Mouse (Mus musculus) forebrain, postnatal 0 days (tissue): ENCODE results near the gene Phospho1. TPM values are rescaled to one million over a fixed set of nuclear protein-coding genes. Genes with fewer than 3 reads are reported as not detected.
"Not testable (repeated sequence)": the region's sequence is repeated elsewhere in the genome, so short reads cannot be mapped to it uniquely, and the experiment has no call there.

ENCODE experiments used
- ATAC-seq: fragments of 200-750 bp; cut with Nextera tagmentation; 2 replicates; pipeline ENCODE4 v1.8.0; 2017; ENCODE audit warnings: mild to moderate bottlenecking, moderate library complexity
- DNase-seq: peaks from one replicate; pipeline ENCODE4 v3.0.0-alpha.2; 2015
- H3K27ac ChIP-seq: fragments of 300-500 bp; sonication (generic); 2 replicates; pipeline ENCODE4 v1.5.1; 2014; ENCODE audit warnings: low read depth, mild to moderate bottlenecking, antibody characterized with exemption, low read length, moderate library complexity, mixed read lengths
- H3K27me3 ChIP-seq: fragments of 300-500 bp; sonication (generic); 2 replicates; pipeline ENCODE4 v1.6.1; 2014; ENCODE audit warnings: mild to moderate bottlenecking, low read length, mixed read lengths; ENCODE audit not compliant: insufficient read depth
- H3K36me3 ChIP-seq: fragments of 300-500 bp; sonication (generic); 2 replicates; pipeline ENCODE4 v1.6.1; 2014; ENCODE audit warnings: mild to moderate bottlenecking, moderate library complexity; ENCODE audit not compliant: insufficient read depth
- H3K4me1 ChIP-seq: fragments of 300-500 bp; sonication (generic); 2 replicates; pipeline ENCODE4 v1.6.1; 2014; ENCODE audit warnings: antibody characterized with exemption; ENCODE audit not compliant: insufficient read depth
- H3K4me2 ChIP-seq: fragments of 300-500 bp; sonication (generic); 2 replicates; pipeline ENCODE4 v1.6.1; 2014; ENCODE audit warnings: low read depth, mild to moderate bottlenecking, moderate library complexity
- H3K4me3 ChIP-seq: fragments of 300-500 bp; sonication (generic); 2 replicates; pipeline ENCODE4 v1.5.1; 2014; ENCODE audit warnings: low read depth, low read length, mixed read lengths
- H3K9ac ChIP-seq: fragments of 300-500 bp; sonication (generic); 2 replicates; pipeline ENCODE4 v1.6.1; 2014; ENCODE audit warnings: mild to moderate bottlenecking
- H3K9me3 ChIP-seq: fragments of 300-500 bp; sonication (generic); 2 replicates; pipeline ENCODE4 v1.6.1; 2016; ENCODE audit warnings: low read length
- CTCF ChIP-seq: sonication (generic); IDR thresholded peaks from 2 replicates; pipeline ENCODE4 v1.5.1; 2016; ENCODE audit warnings: antibody characterized with exemption, control low read depth, low read depth
- WGBS: fragments of 180-500 bp; shearing (Covaris S2); extraction: QIAGEN DNeasy Blood & Tissue Kit; methylation state at CpG from one replicate; pipeline ENCODE4 v1.1.7; 2014; 5-methylcytosine and 5-hydroxymethylcytosine counted together
- polyA plus RNA-seq: library from polyadenylated mRNA; unstranded; fragments of >200 nt; fragmentation: Nextera tagmentation; extraction: Ambion mirVana; gene quantifications from 2 replicates; pipeline ENCODE4 v1.2.1, GENCODE M21; 2015
- total RNA-seq: library from RNA; depleted of rRNA; stranded (reverse); fragments of >200 nt; gene quantifications from 2 replicates; pipeline ENCODE4 v1.2.3, GENCODE M21; 2014

Phospho1 gene
- total and polyA plus RNA-seq, 2 experiments from 2014 or later: 0.90 TPM; not detected in 1

- peak; percentile 81 for DNase-seq
- Histone ChIP-seq H3K4me3 (peak overlapping the region; percentile 94), H3K9me3 (no peaks in the 10 kb centered on the region), H3K27ac (peak overlapping the region; percentile 89), H3K27me3 (no peaks in the 10 kb centered on the region), H3K36me3 (no peaks in the 10 kb centered on the region), H3K4me1 (peaks cover 5% of the 10 kb centered on the region; the same call in 1 of the 2 replicates), H3K9ac (peak overlapping the region; percentile 54), H3K4me2 (peak overlapping the region; percentile 60)
- under 1% methylated on average over 35 of the region's 35 CpGs for WGBS
- peak; percentile 53 for ATAC-seq
- peak; percentile 34 for TF ChIP-seq CTCF
Measured at GRCm38 (mm10) chr11:95859468-95859855, 35.2 kb downstream of the Phospho1 start.

GRCm38 (mm10) chr11:95860071-95860490, 35.8 kb downstream of the Phospho1 start:
- Histone ChIP-seq H3K4me1 (peaks cover 5% of the 10 kb centered on the region; the same call in 1 of the 2 replicates), H3K9me3 (no peaks in the 10 kb centered on the region), H3K27ac (no peak overlapping the region), H3K9ac (peak overlapping the region; percentile 54; the same call in 1 of the 2 replicates), H3K4me2 (peak overlapping the region; percentile 60), H3K4me3 (peak overlapping the region; percentile 94), H3K36me3 (no peaks in the 10 kb centered on the region), H3K27me3 (no peaks in the 10 kb centered on the region)
- no peak for TF ChIP-seq CTCF
- DNase-seq: no peak
- no peak for ATAC-seq
- WGBS: 39% methylated on average over 3 of the region's 3 CpGs

GRCm38 (mm10) chr11:95861397-95861796, 37.1 kb downstream of the Phospho1 start:
- 95% methylated on average over 8 of the region's 8 CpGs for WGBS
- Histone ChIP-seq H3K27me3 (no peaks in the 10 kb centered on the region), H3K4me1 (peaks cover 5% of the 10 kb centered on the region; the same call in 1 of the 2 replicates), H3K4me3 (no peak overlapping the region), H3K9ac (no peak overlapping the region), H3K4me2 (no peak overlapping the region), H3K36me3 (no peaks in the 10 kb centered on the region), H3K27ac (no peak overlapping the region), H3K9me3 (no peaks in the 10 kb centered on the region)
- TF ChIP-seq CTCF: no peak
- ATAC-seq (no peak), DNase-seq (no peak)

- no peak for TF ChIP-seq CTCF
- H3K36me3 ChIP-seq: no peaks in the 10 kb centered on the region
- no peak overlapping the region for H3K4me3 ChIP-seq
- no peak overlapping the region for H3K27ac ChIP-seq
- H3K4me2 ChIP-seq: no peak overlapping the region
- ATAC-seq: no peak
- no peaks in the 10 kb centered on the region for H3K9me3 ChIP-seq
- no peak for DNase-seq
- no peaks in the 10 kb centered on the region for H3K27me3 ChIP-seq
- 76% methylated on average over 4 of the region's 4 CpGs for WGBS
- H3K9ac ChIP-seq: no peak overlapping the region
- H3K4me1 ChIP-seq: no peaks in the 10 kb centered on the region
Measured at GRCm38 (mm10) chr11:95869442-95869841, 45.1 kb downstream of the Phospho1 start.

- Histone ChIP-seq H3K36me3 (no peaks in the 10 kb centered on the region), H3K9me3 (no peaks in the 10 kb centered on the region), H3K27me3 (no peaks in the 10 kb centered on the region), H3K4me2 (no peak overlapping the region), H3K4me1 (no peaks in the 10 kb centered on the region), H3K27ac (no peak overlapping the region), H3K4me3 (no peak overlapping the region), H3K9ac (no peak overlapping the region)
- DNase-seq: no peak
- no peak for ATAC-seq
- no peak for TF ChIP-seq CTCF
- 70% methylated on average over 6 of the region's 6 CpGs for WGBS
Measured at GRCm38 (mm10) chr11:95869918-95870470, 45.7 kb downstream of the Phospho1 start.

GRCm38 (mm10) chr11:95875804-95876203, 51.5 kb downstream of the Phospho1 start:
- no peak overlapping the region for H3K9ac ChIP-seq

GRCm38 (mm10) chr11:95876296-95876695, 52.0 kb downstream of the Phospho1 start:
- DNase-seq (peak; percentile 68), ATAC-seq (peak; percentile 59; the same call in 1 of the 2 replicates)
- Histone ChIP-seq H3K4me2 (peak overlapping the region; percentile 26; the same call in 1 of the 2 replicates), H3K27ac (no peak overlapping the region), H3K4me1 (no peaks in the 10 kb centered on the region), H3K9me3 (no peaks in the 10 kb centered on the region), H3K27me3 (no peaks in the 10 kb centered on the region), H3K4me3 (0 out of 2 replicates have a peak overlapping the region, but pooled peaks have one; percentile 2), H3K9ac (no peak overlapping the region), H3K36me3 (no peaks in the 10 kb centered on the region)
- 20% methylated on average over 7 of the region's 7 CpGs for WGBS
- peak; percentile 85 for TF ChIP-seq CTCF

More at GRCm38 (mm10) chr11:95875804-95876203, 51.5 kb downstream of the Phospho1 start:
- TF ChIP-seq CTCF: no peak
- DNase-seq: peak; percentile 21
- 23% methylated on average over 9 of the region's 9 CpGs for WGBS
- Histone ChIP-seq H3K9me3 (no peaks in the 10 kb centered on the region), H3K27me3 (no peaks in the 10 kb centered on the region), H3K27ac (no peak overlapping the region), H3K4me2 (peak overlapping the region; percentile 26), H3K36me3 (no peaks in the 10 kb centered on the region), H3K4me3 (0 out of 2 replicates have a peak overlapping the region, but pooled peaks have one; percentile 2), H3K4me1 (no peaks in the 10 kb centered on the region)
- peak; percentile 20; the same call in 1 of the 2 replicates for ATAC-seq

GRCm38 (mm10) chr11:95879861-95880260, 55.6 kb downstream of the Phospho1 start:
- not testable (repeated sequence) for H3K27me3 ChIP-seq, H3K4me1 ChIP-seq, ATAC-seq, H3K9me3 ChIP-seq, H3K9ac ChIP-seq, H3K36me3 ChIP-seq, H3K27ac ChIP-seq, DNase-seq, H3K4me2 ChIP-seq, H3K4me3 ChIP-seq
- 81% methylated on average over 2 of the region's 2 CpGs for WGBS
